ENCODE assay signal across 9 mouse cellular contexts in the genomic region with DNA sequence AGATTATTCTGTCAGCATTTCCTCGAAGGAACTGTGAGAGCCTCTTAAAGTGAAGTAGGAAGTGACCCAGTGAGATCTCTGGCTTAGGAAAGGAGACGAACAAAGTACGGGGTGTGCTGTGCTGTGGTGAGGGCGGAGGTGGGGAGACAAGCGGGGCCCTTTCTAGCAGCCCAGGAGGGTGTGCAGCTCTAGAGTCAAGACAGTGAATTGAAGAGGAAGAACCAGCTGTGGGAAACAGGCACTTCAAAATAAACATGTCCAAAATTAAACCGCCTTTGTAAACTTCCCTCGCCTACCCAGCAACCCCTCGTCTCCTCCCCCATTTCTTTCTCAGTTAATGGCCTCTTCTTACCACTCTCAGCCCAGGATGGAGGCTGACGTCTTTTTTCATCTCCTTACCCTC.
DNase-seq lines count a peak whose midpoint lies in the region; ATAC-seq and TF ChIP-seq lines count a peak whose summit lies in the region.
"Had no signal": no experiment of that assay in that cellular context is flagged by ENCODE, and none has a peak within 500 bp of the region (broad histone marks: within the 10 kb centered on the region; RNA-seq: fewer than 3 reads in every experiment).

No protein-coding gene starts in this region.

- H3K9me3 ChIP-seq in hindbrain, postnatal 0 days (ENCODE audit: low read length): no peaks in the 10 kb centered on the region
- no peaks in the 10 kb centered on the region for H3K9me3 ChIP-seq in hindbrain, embryonic 14.5 days (ENCODE audit: control insufficient read depth, low read length)
- no peaks in the 10 kb centered on the region for H3K9me3 ChIP-seq in lung, embryonic 16.5 days (ENCODE audit: control insufficient read depth, low read length)
- H3K9me3 ChIP-seq: neural tube, embryonic 12.5 days had no signal

- no peak overlapping the region for H3K4me2 ChIP-seq in hindbrain, postnatal 0 days (ENCODE audit: low read depth, low read length)
- H3K4me2 ChIP-seq in hindbrain, embryonic 14.5 days (replicated peaks): no peak overlapping the region
- H3K4me2 ChIP-seq in lung, embryonic 16.5 days (ENCODE audit: low read depth, low read length): 0 out of 2 replicates have a peak overlapping the region, but pooled peaks have one; percentile 22
- H3K4me2 ChIP-seq: neural tube, embryonic 12.5 days had no signal

- no peak for TF ChIP-seq CTCF in hindbrain, postnatal 0 days (IDR thresholded peaks at IDR 0.05; ENCODE audit: low read depth)

- H3K27ac ChIP-seq in hindbrain, postnatal 0 days: 0 out of 2 replicates have a peak overlapping the region, but pooled peaks have one; percentile 3
- H3K27ac ChIP-seq in hindbrain, embryonic 14.5 days: no peak overlapping the region
- H3K27ac ChIP-seq in lung, embryonic 16.5 days (ENCODE audit: low read length): peak overlapping the region; percentile 73
- H3K27ac ChIP-seq: neural tube, embryonic 12.5 days had no signal

- no peak for ATAC-seq in hindbrain, postnatal 0 days
- no peak for ATAC-seq in hindbrain, embryonic 14.5 days (ENCODE audit: low FRiP score)
- ATAC-seq in lung, embryonic 16.5 days (ENCODE audit: low read depth): peak; percentile 95

- H3K4me1 ChIP-seq in hindbrain, postnatal 0 days (ENCODE audit: insufficient read depth, low read length): no peaks in the 10 kb centered on the region
- H3K4me1 ChIP-seq in hindbrain, embryonic 14.5 days (replicated peaks; ENCODE audit: control insufficient read depth, insufficient read depth, low read length): no peaks in the 10 kb centered on the region
- H3K4me1 ChIP-seq in lung, embryonic 16.5 days (replicated peaks; ENCODE audit: control insufficient read depth, insufficient read depth, low read length): peaks cover 11% of the 10 kb centered on the region
- H3K4me1 ChIP-seq: neural tube, embryonic 12.5 days had no signal

- 73% methylated on average over 9 of the region's 9 CpGs for WGBS in hindbrain, postnatal 0 days
- WGBS in hindbrain, embryonic 14.5 days: 70% methylated on average over 9 of the region's 9 CpGs
- 17% methylated on average over 9 of the region's 9 CpGs for WGBS in lung, embryonic 16.5 days

- no peak overlapping the region for H3K4me3 ChIP-seq in hindbrain, postnatal 0 days (ENCODE audit: low read length)
- no peak overlapping the region for H3K4me3 ChIP-seq in hindbrain, embryonic 14.5 days (replicated peaks; ENCODE audit: low read length)
- no peak overlapping the region for H3K4me3 ChIP-seq in lung, embryonic 16.5 days (ENCODE audit: low read length)
- H3K4me3 ChIP-seq: neural tube, embryonic 12.5 days had no signal

- H3K27me3 ChIP-seq in hindbrain, postnatal 0 days (ENCODE audit: insufficient read depth, low read length): no peaks in the 10 kb centered on the region
- H3K27me3 ChIP-seq in hindbrain, embryonic 14.5 days (ENCODE audit: control insufficient read depth, insufficient read depth, low read length): no peaks in the 10 kb centered on the region
- H3K27me3 ChIP-seq in lung, embryonic 16.5 days (ENCODE audit: control insufficient read depth, insufficient read depth, low read depth, low read length): no peaks in the 10 kb centered on the region
- H3K27me3 ChIP-seq: neural tube, embryonic 12.5 days had no signal

- no peaks in the 10 kb centered on the region for H3K36me3 ChIP-seq in hindbrain, postnatal 0 days (ENCODE audit: insufficient read depth, low read length)
- 0 out of 2 replicates have a peak, but pooled peaks cover 4% of the 10 kb centered on the region for H3K36me3 ChIP-seq in hindbrain, embryonic 14.5 days (replicated peaks; ENCODE audit: control insufficient read depth, insufficient read depth)
- no peaks in the 10 kb centered on the region for H3K36me3 ChIP-seq in lung, embryonic 16.5 days (ENCODE audit: control insufficient read depth, insufficient read depth, low read length)
- H3K36me3 ChIP-seq: neural tube, embryonic 12.5 days had no signal

- no peak overlapping the region for H3K9ac ChIP-seq in hindbrain, postnatal 0 days (replicated peaks; ENCODE audit: low read length)
- no peak overlapping the region for H3K9ac ChIP-seq in hindbrain, embryonic 14.5 days
- no peak overlapping the region for H3K9ac ChIP-seq in lung, embryonic 16.5 days (ENCODE audit: low read length)
- H3K9ac ChIP-seq: neural tube, embryonic 12.5 days had no signal

- no peak for DNase-seq in hindbrain, postnatal 0 days (ENCODE audit: low spot score)
- no peak for DNase-seq in hindbrain, embryonic 14.5 days (ENCODE audit: low spot score)
- DNase-seq in thymus, postnatal 14 days: peak; percentile 8
- DNase-seq in thymus, adult 18-20 months: no peak
- DNase-seq in yolk sac, embryonic 10.5 days (ENCODE audit: low spot score): peak; percentile 14
- DNase-seq in retina, embryonic 14.5 days (ENCODE audit: low spot score): no peak
- DNase-seq in layer of hippocampus, adult 18-20 months (ENCODE audit: low spot score in 2 of 2): no peak

Comparison
In these comparisons a context has a peak if more than half of its experiments do, and no peak if none do; other contexts are left out.
1. DNase-seq: peak in thymus, postnatal 14 days (single experiment) and yolk sac, embryonic 10.5 days (single experiment); none in hindbrain, postnatal 0 days (single experiment), hindbrain, embryonic 14.5 days (single experiment), thymus, adult 18-20 months (0 of 2), retina, embryonic 14.5 days (single experiment) and layer of hippocampus, adult 18-20 months (0 of 2).